Mouse (Mus musculus) lung, embryonic 16.5 days (tissue): ENCODE results near the gene Vps35. TPM values are rescaled to one million over a fixed set of nuclear protein-coding genes. Genes with fewer than 3 reads are reported as not detected.
A peak's percentile ranks its signal among the peaks of the same experiment; 100 is the strongest.

Source experiments
- ATAC-seq: fragments of 200-750 bp; cut with Nextera tagmentation; 2 replicates; pipeline ENCODE4 v1.8.0; 2017; ENCODE audit warnings: low read depth, mild to moderate bottlenecking, moderate library complexity
- H3K27ac ChIP-seq: fragments of 300-500 bp; sonication (generic); 2 replicates; pipeline ENCODE4 v1.5.1; 2014; ENCODE audit warnings: mild to moderate bottlenecking, control low read depth, low read length
- H3K27me3 ChIP-seq: fragments of 300-500 bp; sonication (generic); 2 replicates; pipeline ENCODE4 v1.6.1; 2014; ENCODE audit warnings: low read depth, low read length, mixed read lengths; ENCODE audit not compliant: control insufficient read depth, insufficient read depth
- H3K36me3 ChIP-seq: fragments of 300-500 bp; sonication (generic); 2 replicates; pipeline ENCODE4 v1.6.1; 2014; ENCODE audit warnings: low read length; ENCODE audit not compliant: control insufficient read depth, insufficient read depth
- H3K4me1 ChIP-seq: fragments of 300-500 bp; sonication (generic); replicated peaks from 2 replicates; pipeline ENCODE4 v1.6.1; 2014; ENCODE audit warnings: low read length, mixed read lengths; ENCODE audit not compliant: control insufficient read depth, insufficient read depth
- H3K4me2 ChIP-seq: fragments of 300-500 bp; sonication (generic); 2 replicates; pipeline ENCODE4 v1.6.1; 2014; ENCODE audit warnings: low read depth, low read length, control low read depth
- H3K4me3 ChIP-seq: fragments of 300-500 bp; sonication (generic); 2 replicates; pipeline ENCODE4 v1.5.1; 2014; ENCODE audit warnings: mild to moderate bottlenecking, low read length, control low read depth
- H3K9ac ChIP-seq: fragments of 300-500 bp; sonication (generic); 2 replicates; pipeline ENCODE4 v1.6.1; 2014; ENCODE audit warnings: low read length, control low read depth
- H3K9me3 ChIP-seq: fragments of 300-500 bp; sonication (generic); 2 replicates; pipeline ENCODE4 v1.6.1; 2016; ENCODE audit warnings: low read length; ENCODE audit not compliant: control insufficient read depth
- WGBS: fragments of 180-500 bp; shearing (Covaris S2); extraction: QIAGEN DNeasy Blood & Tissue Kit; methylation state at CpG from one replicate; pipeline ENCODE4 v1.1.7; 2014; 5-methylcytosine and 5-hydroxymethylcytosine counted together
- polyA plus RNA-seq: library from polyadenylated mRNA; unstranded; fragments of >200 nt; fragmentation: Nextera tagmentation; extraction: Ambion mirVana; gene quantifications from 2 replicates; pipeline ENCODE4 v1.2.1, GENCODE M21; 2015

Gene Vps35
- polyA plus RNA-seq, 1 experiment from 2014 or later: 151 TPM

- H3K9ac ChIP-seq: no peak overlapping the region
- no peak overlapping the region for H3K4me3 ChIP-seq
- H3K27me3 ChIP-seq: no peaks in the 10 kb centered on the region
- no peaks in the 10 kb centered on the region for H3K4me1 ChIP-seq
- no peak overlapping the region for H3K4me2 ChIP-seq
- 83% methylated on average over 4 of the region's 4 CpGs for WGBS
- no peaks in the 10 kb centered on the region for H3K36me3 ChIP-seq
- H3K9me3 ChIP-seq: no peaks in the 10 kb centered on the region
- H3K27ac ChIP-seq: no peak overlapping the region
- no peak for ATAC-seq
These were observed 18.9 kb upstream of the Vps35 start for GRCm38 (mm10) chr8:85318534-85318933.

- Histone ChIP-seq H3K4me1 (no peaks in the 10 kb centered on the region), H3K4me3 (no peak overlapping the region), H3K27ac (no peak overlapping the region), H3K9ac (no peak overlapping the region), H3K9me3 (no peaks in the 10 kb centered on the region), H3K36me3 (peaks cover 7% of the 10 kb centered on the region), H3K4me2 (no peak overlapping the region), H3K27me3 (no peaks in the 10 kb centered on the region)
- ATAC-seq: no peak
- 74% methylated on average over 3 of the region's 3 CpGs for WGBS
These were observed 13.4 kb upstream of the Vps35 start for GRCm38 (mm10) chr8:85313036-85313435.

GRCm38 (mm10) chr8:85311743-85312142, 12.1 kb upstream of the Vps35 start:
- H3K9ac ChIP-seq: no peak overlapping the region
- no peaks in the 10 kb centered on the region for H3K27me3 ChIP-seq
- peaks cover 13% of the 10 kb centered on the region for H3K36me3 ChIP-seq
- ATAC-seq: no peak
- H3K27ac ChIP-seq: no peak overlapping the region
- H3K9me3 ChIP-seq: no peaks in the 10 kb centered on the region
- H3K4me2 ChIP-seq: no peak overlapping the region
- no peaks in the 10 kb centered on the region for H3K4me1 ChIP-seq
- H3K4me3 ChIP-seq: no peak overlapping the region

- 90% methylated on average over 2 of the region's 2 CpGs for whole genome bisulfite sequencing
- no peak overlapping the region for H3K4me3 ChIP-seq
- peaks cover 37% of the 10 kb centered on the region for H3K36me3 ChIP-seq
- no peak overlapping the region for H3K9ac ChIP-seq
- H3K27ac ChIP-seq: no peak overlapping the region
- no peaks in the 10 kb centered on the region for H3K9me3 ChIP-seq
- H3K4me2 ChIP-seq: no peak overlapping the region
- no peaks in the 10 kb centered on the region for H3K4me1 ChIP-seq
- H3K27me3 ChIP-seq: no peaks in the 10 kb centered on the region
- ATAC-seq: no peak
These were observed 9.0 kb upstream of the Vps35 start for GRCm38 (mm10) chr8:85308564-85308963.

- Histone ChIP-seq H3K4me1 (peaks cover 12% of the 10 kb centered on the region), H3K4me2 (no peak overlapping the region), H3K27me3 (no peaks in the 10 kb centered on the region), H3K27ac (no peak overlapping the region), H3K9me3 (no peaks in the 10 kb centered on the region), H3K9ac (no peak overlapping the region), H3K4me3 (no peak overlapping the region), H3K36me3 (peaks cover 38% of the 10 kb centered on the region)
- ATAC-seq: no peak
- 74% methylated on average over 5 of the region's 5 CpGs for WGBS
These were observed 3.9 kb upstream of the Vps35 start for GRCm38 (mm10) chr8:85303531-85303930.

- Histone ChIP-seq H3K27me3 (no peaks in the 10 kb centered on the region), H3K9ac (no peak overlapping the region), H3K4me2 (no peak overlapping the region), H3K4me3 (no peak overlapping the region), H3K27ac (no peak overlapping the region), H3K4me1 (peaks cover 16% of the 10 kb centered on the region), H3K36me3 (peaks cover 33% of the 10 kb centered on the region), H3K9me3 (no peaks in the 10 kb centered on the region)
- ATAC-seq: no peak
- 71% methylated on average over 3 of the region's 3 CpGs for WGBS
These were observed 3.3 kb upstream of the Vps35 start for GRCm38 (mm10) chr8:85302931-85303330.

GRCm38 (mm10) chr8:85301941-85302340, 2.3 kb upstream of the Vps35 start:
- Histone ChIP-seq H3K27ac (no peak overlapping the region; the same call in 1 of the 2 replicates), H3K27me3 (no peaks in the 10 kb centered on the region), H3K4me3 (no peak overlapping the region), H3K9ac (0 out of 2 replicates have a peak overlapping the region, but pooled peaks have one; percentile 32), H3K36me3 (peaks cover 28% of the 10 kb centered on the region), H3K4me1 (peaks cover 20% of the 10 kb centered on the region), H3K4me2 (no peak overlapping the region), H3K9me3 (no peaks in the 10 kb centered on the region)
- ATAC-seq: no peak
- WGBS: 30% methylated on average over 1 of the region's 1 CpGs

GRCm38 (mm10) chr8:85298600-85299433, 785 bp downstream of the Vps35 start:
- ATAC-seq: peak; percentile 17
- H3K4me2 ChIP-seq: peak overlapping the region; percentile 83
- H3K36me3 ChIP-seq: peaks cover 8% of the 10 kb centered on the region
- under 1% methylated on average over 53 of the region's 53 CpGs for WGBS
- H3K9me3 ChIP-seq: no peaks in the 10 kb centered on the region
- peak overlapping the region; percentile 92 for H3K4me3 ChIP-seq
- H3K27me3 ChIP-seq: no peaks in the 10 kb centered on the region
- H3K9ac ChIP-seq: peak overlapping the region; percentile 84
- peak overlapping the region; percentile 99 for H3K27ac ChIP-seq
- H3K4me1 ChIP-seq: peaks cover 20% of the 10 kb centered on the region

- Histone ChIP-seq H3K4me3 (no peak overlapping the region), H3K4me2 (no peak overlapping the region)
These were observed 12.8 kb downstream of the Vps35 start for GRCm38 (mm10) chr8:85286846-85287245.

More at GRCm38 (mm10) chr8:85286846-85287245, 12.8 kb downstream of the Vps35 start:
- no peaks in the 10 kb centered on the region for H3K4me1 ChIP-seq
- ATAC-seq: no peak
- 93% methylated on average over 1 of the region's 1 CpGs for WGBS
- no peaks in the 10 kb centered on the region for H3K9me3 ChIP-seq
- H3K27me3 ChIP-seq: no peaks in the 10 kb centered on the region
- no peak overlapping the region for H3K9ac ChIP-seq
- no peak overlapping the region for H3K27ac ChIP-seq
- peaks cover 33% of the 10 kb centered on the region for H3K36me3 ChIP-seq
